Mouse (Mus musculus) myocyte (in vitro differentiated cells): ENCODE data around the gene Ccdc114.

Experiments
- CEBPB ChIP-seq: IDR thresholded peaks from 2 replicates; pipeline ENCODE4 v1.6.1; 2011; ENCODE audit warnings: mild to moderate bottlenecking, moderate library complexity; ENCODE audit not compliant: poor library complexity, insufficient read depth, severe bottlenecking
- E2F4 ChIP-seq: IDR thresholded peaks from one replicate; pipeline ENCODE4 v1.6.1; 2011; ENCODE audit warnings: mild to moderate bottlenecking, control low read depth, moderate library complexity; ENCODE audit not compliant: insufficient read depth
- MAX ChIP-seq: IDR thresholded peaks from one replicate; pipeline ENCODE4 v1.6.1; 2011; ENCODE audit warnings: low read depth, mild to moderate bottlenecking, control low read depth
- MYOD1 ChIP-seq, 3 experiments: IDR thresholded peaks; one replicate each; pipeline ENCODE4 v1.6.1; 2011; ENCODE audit warnings: control low read depth in 2 of 3, low read depth in 2 of 3, mild to moderate bottlenecking in 2 of 3, moderate library complexity in 1 of 3; ENCODE audit not compliant: insufficient read length in 2 of 3, control insufficient read depth in 1 of 3
- MYOG ChIP-seq, 3 experiments: IDR thresholded peaks; one replicate each; pipeline ENCODE4 v1.6.1; 2011; ENCODE audit warnings: control low read depth in 2 of 3, low read depth in 2 of 3, mild to moderate bottlenecking in 2 of 3; ENCODE audit not compliant: insufficient read length in 2 of 3, control insufficient read depth in 1 of 3, insufficient read depth in 1 of 3
- POLR2A ChIP-seq: IDR thresholded peaks from one replicate; pipeline ENCODE4 v1.6.1; 2011; ENCODE audit warnings: low read depth, mild to moderate bottlenecking, control low read depth, moderate library complexity; ENCODE audit not compliant: insufficient read length
- POLR2AphosphoS2 ChIP-seq: IDR thresholded peaks from one replicate; pipeline ENCODE4 v1.6.1; 2011; ENCODE audit warnings: low read depth, control low read depth; ENCODE audit not compliant: insufficient read length
- REST ChIP-seq: IDR thresholded peaks from one replicate; pipeline ENCODE4 v1.6.1; 2011; ENCODE audit warnings: mild to moderate bottlenecking, control low read depth, moderate library complexity; ENCODE audit not compliant: insufficient read depth, insufficient read length
- SRF ChIP-seq: IDR thresholded peaks from one replicate; pipeline ENCODE4 v1.6.1; 2011; ENCODE audit warnings: low read depth; ENCODE audit not compliant: control insufficient read depth, insufficient read length
- TCF3 ChIP-seq: IDR thresholded peaks from one replicate; pipeline ENCODE4 v1.6.1; 2011; ENCODE audit warnings: low read depth, control low read depth; ENCODE audit not compliant: insufficient read length
- USF1 ChIP-seq: IDR thresholded peaks from one replicate; pipeline ENCODE4 v1.6.1; 2011; ENCODE audit warnings: low read depth, mild to moderate bottlenecking, control low read depth, moderate library complexity

GRCm38 (mm10) chr7:45949061-45949460 lies 25.2 kb downstream of the Ccdc114 start:
- TF ChIP-seq SRF (no peak), POLR2A (no peak), USF1 (no peak), MAX (no peak), CEBPB (no peak), POLR2AphosphoS2 (no peak), REST (no peak), MYOD1 (IDR thresholded peaks at IDR 0.05; ENCODE audit: control insufficient read depth in 1 of 3, insufficient read length in 2 of 3, low read depth in 2 of 3) (no peak), E2F4 (no peak), TCF3 (no peak), MYOG (IDR thresholded peaks at IDR 0.05; ENCODE audit: control insufficient read depth in 1 of 3, insufficient read depth in 1 of 3, insufficient read length in 2 of 3, low read depth in 2 of 3) (no peak)
